Mouse (Mus musculus): ENCODE data around the gene Sstr3. TPM values are rescaled to one million over a fixed set of nuclear protein-coding genes. Genes with fewer than 3 reads are reported as not detected.

Gene Sstr3
- polyA plus RNA-seq, 1 experiment from 2014 or later = 0.61 TPM

Other genes with a start within 250 kb of the Sstr3 start
- 0.21 and 0.34 TPM in 2 replicates for gene Csf2rb2, start 239.0 kb downstream of the Sstr3 start, polyA plus RNA-seq (2015; fragmentation: Nextera tagmentation; extraction: Ambion mirVana)
- gene Csf2rb, start 218.9 kb downstream of the Sstr3 start, polyA plus RNA-seq (2015; fragmentation: Nextera tagmentation; extraction: Ambion mirVana) = 0.60 and 0.96 TPM in 2 replicates
- not detected in 2 replicates for gene Tex33, start 148.8 kb downstream of the Sstr3 start, polyA plus RNA-seq (2015; fragmentation: Nextera tagmentation; extraction: Ambion mirVana)
- 23.8 and 26.9 TPM in 2 replicates for gene Tst, start 138.8 kb downstream of the Sstr3 start, polyA plus RNA-seq (2015; fragmentation: Nextera tagmentation; extraction: Ambion mirVana)
- gene Mpst, start 138.3 kb downstream of the Sstr3 start, polyA plus RNA-seq (2015; fragmentation: Nextera tagmentation; extraction: Ambion mirVana) = 3.1 and 4.6 TPM in 2 replicates
- gene Kctd17, start 116.1 kb downstream of the Sstr3 start, polyA plus RNA-seq (2015; fragmentation: Nextera tagmentation; extraction: Ambion mirVana) = 145 and 156 TPM in 2 replicates
- 0.47 and 0.56 TPM in 2 replicates for gene Tmprss6, start 76.1 kb downstream of the Sstr3 start, polyA plus RNA-seq (2015; fragmentation: Nextera tagmentation; extraction: Ambion mirVana)
- gene Il2rb, start 49.4 kb downstream of the Sstr3 start, polyA plus RNA-seq (2015; fragmentation: Nextera tagmentation; extraction: Ambion mirVana) = 0.22 and 0.26 TPM in 2 replicates
- 8.3 and 9.1 TPM in 2 replicates for gene C1qtnf6, start 13.3 kb downstream of the Sstr3 start, polyA plus RNA-seq (2015; fragmentation: Nextera tagmentation; extraction: Ambion mirVana)
- gene Rac2, start 28.1 kb upstream of the Sstr3 start, polyA plus RNA-seq (2015; fragmentation: Nextera tagmentation; extraction: Ambion mirVana) = 5.4 and 5.6 TPM in 2 replicates
- 6.7 and 7.0 TPM in 2 replicates for gene Cyth4, start 52.4 kb upstream of the Sstr3 start, polyA plus RNA-seq (2015; fragmentation: Nextera tagmentation; extraction: Ambion mirVana)
- 10.6 and 11.7 TPM in 2 replicates for gene Elfn2, start 174.1 kb upstream of the Sstr3 start, polyA plus RNA-seq (2015; fragmentation: Nextera tagmentation; extraction: Ambion mirVana)
- 21.5 and 42.1 TPM in 2 replicates for gene Mfng, start 228.8 kb upstream of the Sstr3 start, polyA plus RNA-seq (2015; fragmentation: Nextera tagmentation; extraction: Ambion mirVana)